Mouse (Mus musculus) ES-E14 (cell line): ENCODE measurements around the gene Kansl1l. TPM values are rescaled to one million over a fixed set of nuclear protein-coding genes. Genes with fewer than 3 reads are reported as not detected.
A peak's percentile ranks its signal among the peaks of the same experiment; 100 is the strongest.

Source experiments
- DNase-seq: peaks from one replicate; pipeline ENCODE4 v3.0.0-alpha.2; 2013; ENCODE audit warnings: low read depth, low spot score
- H3K27ac ChIP-seq: 2 replicates; pipeline ENCODE4 v1.5.1; 2012; ENCODE audit warnings: low read depth, mild to moderate bottlenecking, low read length, moderate library complexity, mixed read lengths; ENCODE audit not compliant: poor library complexity, insufficient read depth, severe bottlenecking
- H3K36me3 ChIP-seq: 2 replicates; pipeline ENCODE4 v1.6.1; 2012; ENCODE audit warnings: mild to moderate bottlenecking, low read length, moderate library complexity, mixed read lengths; ENCODE audit not compliant: control insufficient read depth, poor library complexity, insufficient read depth, severe bottlenecking
- H3K4me1 ChIP-seq, 2 experiments: fragments of 150-350 bp in 1 of 2; sonication (generic) in 1 of 2; 2 replicates each; pipeline ENCODE4 v1.6.1; 2012; ENCODE audit warnings: low read length in 2 of 2, mild to moderate bottlenecking in 1 of 2, mixed read lengths in 1 of 2; ENCODE audit not compliant: control insufficient read depth in 2 of 2, insufficient read depth in 2 of 2, poor library complexity in 1 of 2
- H3K4me3 ChIP-seq, 2 experiments: fragments of 150-350 bp in 1 of 2; sonication (generic) in 1 of 2; 2 replicates each; pipeline ENCODE4 v1.5.1; 2012; ENCODE audit warnings: low read length in 2 of 2, low read depth in 1 of 2, mild to moderate bottlenecking in 1 of 2, mixed read lengths in 1 of 2; ENCODE audit not compliant: insufficient read depth in 1 of 2, poor library complexity in 1 of 2, severe bottlenecking in 1 of 2
- H3K9ac ChIP-seq: 2 replicates; pipeline ENCODE4 v1.6.1; 2012; ENCODE audit warnings: low read depth, mild to moderate bottlenecking, low read length, mixed read lengths; ENCODE audit not compliant: poor library complexity, insufficient read depth, severe bottlenecking
- H3K9me3 ChIP-seq: fragments of 150-350 bp; sonication (generic); 2 replicates; pipeline ENCODE4 v1.6.1; 2012; ENCODE audit warnings: low read depth, mild to moderate bottlenecking, low read length; ENCODE audit not compliant: control insufficient read depth, insufficient read depth
- CHD2 ChIP-seq: IDR thresholded peaks from 2 replicates; pipeline ENCODE4 v1.6.1; 2014; ENCODE audit warnings: mild to moderate bottlenecking, low read depth, low read length, inconsistent platforms
- HCFC1 ChIP-seq: IDR thresholded peaks from 2 replicates; pipeline ENCODE4 v1.6.1; 2012; ENCODE audit warnings: low read length, inconsistent platforms, borderline replicate concordance; ENCODE audit not compliant: insufficient read depth
- MAFK ChIP-seq: IDR thresholded peaks from 2 replicates; pipeline ENCODE4 v1.6.1; 2014; ENCODE audit warnings: mild to moderate bottlenecking, low read depth, low read length, inconsistent platforms; ENCODE audit not compliant: insufficient read depth
- ZC3H11A ChIP-seq: IDR thresholded peaks from 2 replicates; pipeline ENCODE4 v1.6.1; 2012; ENCODE audit warnings: low read depth, mild to moderate bottlenecking, inconsistent platforms, low read length, borderline replicate concordance
- ZNF384 ChIP-seq: IDR thresholded peaks from 2 replicates; pipeline ENCODE4 v1.6.1; 2012; ENCODE audit warnings: low read depth, low read length, inconsistent platforms
- in situ Hi-C, 2 experiments: fragments of 600-800 bp; cut with MboI; formaldehyde crosslinking; loops; one replicate each; pipeline ENCODE4 v1.15.1; 2025; ENCODE audit warnings: low sequenced_read_pairs in 2 of 2, inconsistent platforms in 1 of 2; ENCODE audit not compliant: unreplicated experiment in 2 of 2
- total RNA-seq: library from RNA; depleted of rRNA; stranded (reverse); fragments of 300-350 nt; gene quantifications from 2 replicates; pipeline ENCODE4 v1.2.3, GENCODE M21; 2012

Gene Kansl1l
- total RNA-seq, 1 experiment = 3.3 TPM

- Histone ChIP-seq H3K4me1 (no peaks in the 10 kb centered on the region; a peak in 1 of 4 replicates), H3K27ac (no peak overlapping the region), H3K36me3 (no peaks in the 10 kb centered on the region), H3K9ac (no peak overlapping the region), H3K4me3 (no peak overlapping the region), H3K9me3 (no peaks in the 10 kb centered on the region)
- no peak for DNase-seq
- no peak for TF ChIP-seq ZC3H11A
- TF ChIP-seq MAFK = no peak
- TF ChIP-seq ZNF384 = no peak
- TF ChIP-seq HCFC1 = no peak
- in situ Hi-C loops = no loop called here
Measured at GRCm38 (mm10) chr1:66821966-66822365, 4.6 kb upstream of the Kansl1l start.

- Histone ChIP-seq H3K9me3 (no peaks in the 10 kb centered on the region), H3K4me1 (no peaks in the 10 kb centered on the region; a peak in 1 of 4 replicates), H3K36me3 (no peaks in the 10 kb centered on the region), H3K4me3 (no peak overlapping the region), H3K27ac (no peak overlapping the region), H3K9ac (no peak overlapping the region)
- no peak for DNase-seq
- TF ChIP-seq HCFC1 = no peak
- TF ChIP-seq CHD2 = no peak
- TF ChIP-seq ZNF384 = no peak
- no peak for TF ChIP-seq ZC3H11A
- no peak for TF ChIP-seq MAFK
- in situ Hi-C loops = no loop called here
Measured at GRCm38 (mm10) chr1:66820241-66820640, 2.9 kb upstream of the Kansl1l start.

- in situ Hi-C loops = no loop called here
- H3K36me3 ChIP-seq = no peaks in the 10 kb centered on the region
- no peak for TF ChIP-seq MAFK
- no peak for TF ChIP-seq ZC3H11A
- peak overlapping the region; percentile 84 for H3K9ac ChIP-seq
- no peak for DNase-seq
- no peak overlapping the region for H3K27ac ChIP-seq
- H3K9me3 ChIP-seq = no peaks in the 10 kb centered on the region
- H3K4me1 ChIP-seq = no peaks in the 10 kb centered on the region; a peak in 1 of 4 replicates
- peak overlapping the region; percentile 75 to 80 for H3K4me3 ChIP-seq
Measured at GRCm38 (mm10) chr1:66817865-66818315, 528 bp upstream of the Kansl1l start.

- in situ Hi-C loops = no loop called here
- Histone ChIP-seq H3K4me1 (no peaks in the 10 kb centered on the region; a peak in 1 of 4 replicates), H3K4me3 (peak overlapping the region; percentile 75 to 80), H3K9me3 (no peaks in the 10 kb centered on the region), H3K9ac (peak overlapping the region; percentile 95), H3K36me3 (no peaks in the 10 kb centered on the region), H3K27ac (peak overlapping the region; percentile 69)
- peak; percentile 69 for DNase-seq
- TF ChIP-seq MAFK (no peak), CHD2 (no peak), ZC3H11A (no peak), HCFC1 (no peak; the same call in 1 of the 2 replicates), ZNF384 (no peak)
Measured at GRCm38 (mm10) chr1:66816837-66817452, 417 bp downstream of the Kansl1l start.
